In genomic region chr6:47228676-47229317, GRCm38 (mm10) we compare ENCODE assay signal across 13 mouse cellular contexts.
DNase-seq lines count a peak whose midpoint lies in the region; TF ChIP-seq lines count a peak whose summit lies in the region.
"Had no signal": no experiment of that assay in that cellular context is flagged by ENCODE, and none has a peak within 500 bp of the region (broad histone marks: within the 10 kb centered on the region; RNA-seq: fewer than 3 reads in every experiment).

No protein-coding gene starts in this region.

- H3K27ac ChIP-seq in left cerebral cortex, adult 2 months: no peak overlapping the region
- H3K27ac ChIP-seq: heart, embryonic 15.5 days; liver, embryonic 14.5 days had no signal

- TF ChIP-seq CTCF in left cerebral cortex, adult 2 months (IDR thresholded peaks at IDR 0.05): no peak

- no peak overlapping the region for H3K4me3 ChIP-seq in left cerebral cortex, adult 2 months
- H3K4me3 ChIP-seq: heart, embryonic 15.5 days had no signal

- intact Hi-C loops in left cerebral cortex, adult 2 months (cut with DNase I): no loop called here
- intact Hi-C loops in left cerebral cortex, postnatal 14 days (cut with DNase I): no loop called here

- peak; percentile 33 for DNase-seq in embryo, embryonic 10.5 days (ENCODE audit: low spot score)
- DNase-seq in embryo, embryonic 9.5 days (ENCODE audit: extremely low spot score): no peak
- peak; percentile 9 for DNase-seq in right cerebral cortex, adult 18-20 months
- DNase-seq in right cerebral cortex, postnatal 10 days (ENCODE audit: low spot score in 2 of 2): no peak
- peak; percentile 20 for DNase-seq in mesoderm, embryonic 11.5 days (ENCODE audit: low read depth, low spot score)
- no peak for DNase-seq in left cerebral cortex, adult 2 months (ENCODE audit: extremely low spot score in 1 of 2, low spot score in 2 of 2)
- no peak for DNase-seq in left cerebral cortex, postnatal 14 days (ENCODE audit: low spot score in 2 of 2)
- no peak for DNase-seq in cerebellum, postnatal 4 days (ENCODE audit: low spot score in 2 of 2)
- DNase-seq: adrenal gland, postnatal 14 days; cerebellum, postnatal 25 days; kidney, adult 9 months had no signal

Comparison
In these comparisons a context has a peak if more than half of its experiments do, and no peak if none do; other contexts are left out.
1. DNase-seq: peak in embryo, embryonic 10.5 days (single experiment), right cerebral cortex, adult 18-20 months (single experiment) and mesoderm, embryonic 11.5 days (single experiment); none in embryo, embryonic 9.5 days (single experiment), right cerebral cortex, postnatal 10 days (0 of 2), left cerebral cortex, adult 2 months (0 of 2), left cerebral cortex, postnatal 14 days (0 of 2) and cerebellum, postnatal 4 days (0 of 2).